Mouse (Mus musculus) bone marrow macrophage, adult 2 months (primary cell): ENCODE results near the gene P2rx4. TPM values are rescaled to one million over a fixed set of nuclear protein-coding genes. Genes with fewer than 3 reads are reported as not detected.
A peak's percentile ranks its signal among the peaks of the same experiment; 100 is the strongest.

ENCODE experiments used
- H3K27ac ChIP-seq: 2 replicates; pipeline ENCODE4 v1.5.1; 2012; ENCODE audit warnings: low read depth, low read length; ENCODE audit not compliant: insufficient read depth
- H3K4me1 ChIP-seq: 2 replicates; pipeline ENCODE4 v1.6.1; 2012; ENCODE audit warnings: low read length; ENCODE audit not compliant: control insufficient read depth, insufficient read depth
- H3K4me3 ChIP-seq: 2 replicates; pipeline ENCODE4 v1.5.1; 2012; ENCODE audit warnings: mild to moderate bottlenecking, low read length, moderate library complexity; ENCODE audit not compliant: insufficient read depth
- CTCF ChIP-seq: IDR thresholded peaks from 2 replicates; pipeline ENCODE4 v1.5.1; 2012; ENCODE audit warnings: low read depth, mild to moderate bottlenecking, low read length, moderate library complexity
- POLR2A ChIP-seq: IDR thresholded peaks from 2 replicates; pipeline ENCODE4 v1.6.1; 2012; ENCODE audit warnings: mild to moderate bottlenecking, low read depth, low read length, borderline replicate concordance
- polyA plus RNA-seq: library from polyadenylated mRNA; stranded (reverse); fragments of >200 nt; gene quantifications from 2 replicates; pipeline ENCODE4 v1.2.4, GENCODE M21; 2012; ENCODE audit not compliant: missing spikeins, insufficient read depth, insufficient read length

P2rx4 gene
- polyA plus RNA-seq, 1 experiment: 497 TPM

- Histone ChIP-seq H3K27ac (no peak overlapping the region), H3K4me1 (peaks cover 32% of the 10 kb centered on the region), H3K4me3 (no peak overlapping the region)
- TF ChIP-seq POLR2A: no peak
- no peak for TF ChIP-seq CTCF
These were observed 66.4 kb downstream of the P2rx4 start for GRCm38 (mm10) chr5:122773756-122774155.

DNA sequence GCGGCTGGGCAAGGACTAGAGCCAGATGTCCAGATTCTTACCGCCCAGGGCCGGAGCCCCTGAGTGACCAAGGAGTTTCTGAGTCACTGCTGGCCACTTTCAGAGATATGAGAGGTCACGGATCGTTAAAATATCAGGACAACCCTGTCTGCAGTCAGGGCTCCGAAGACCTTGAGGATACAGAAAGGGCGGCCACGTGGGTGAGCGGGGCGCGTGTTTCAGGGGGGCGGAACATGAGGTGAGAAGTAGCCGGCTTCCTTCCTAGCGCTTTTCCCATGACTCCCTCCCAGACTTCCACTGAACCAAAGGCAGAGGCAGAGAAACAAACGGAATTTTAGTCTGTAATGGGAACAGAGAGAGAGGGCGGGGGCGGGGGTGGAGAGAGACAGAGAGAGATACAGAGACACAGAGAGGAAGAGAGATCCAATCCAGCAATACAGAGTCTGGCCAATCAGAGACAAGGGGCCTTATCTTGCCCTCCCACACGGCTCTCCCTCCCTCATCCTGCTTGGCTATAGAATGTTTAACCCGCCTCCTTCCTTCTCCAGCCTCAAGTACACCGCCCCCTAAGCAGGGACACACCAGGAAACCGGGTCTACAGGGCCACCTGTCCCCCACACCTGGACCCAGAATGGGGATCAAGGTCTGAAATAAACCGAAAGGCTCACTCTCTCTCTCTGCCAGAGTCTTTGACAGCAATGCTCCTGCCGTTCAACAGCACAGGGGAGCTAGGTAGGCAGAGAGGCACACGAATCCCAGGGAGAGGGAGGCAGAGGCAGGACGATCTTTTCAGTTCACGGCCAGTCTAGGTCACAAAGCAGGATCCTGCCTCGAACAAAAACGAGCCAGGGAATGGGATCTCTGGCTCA lies 67.6 kb downstream of the P2rx4 start:
- peaks cover 23% of the 10 kb centered on the region for H3K4me1 ChIP-seq
- TF ChIP-seq CTCF (no peak), POLR2A (no peak)
- H3K27ac ChIP-seq: no peak overlapping the region
- H3K4me3 ChIP-seq: no peak overlapping the region

- Histone ChIP-seq H3K4me1 (peaks cover 22% of the 10 kb centered on the region), H3K27ac (no peak overlapping the region), H3K4me3 (no peak overlapping the region)
- no peak for TF ChIP-seq CTCF
- no peak for TF ChIP-seq POLR2A
These were observed 68.4 kb downstream of the P2rx4 start for GRCm38 (mm10) chr5:122775646-122776286.

DNA sequence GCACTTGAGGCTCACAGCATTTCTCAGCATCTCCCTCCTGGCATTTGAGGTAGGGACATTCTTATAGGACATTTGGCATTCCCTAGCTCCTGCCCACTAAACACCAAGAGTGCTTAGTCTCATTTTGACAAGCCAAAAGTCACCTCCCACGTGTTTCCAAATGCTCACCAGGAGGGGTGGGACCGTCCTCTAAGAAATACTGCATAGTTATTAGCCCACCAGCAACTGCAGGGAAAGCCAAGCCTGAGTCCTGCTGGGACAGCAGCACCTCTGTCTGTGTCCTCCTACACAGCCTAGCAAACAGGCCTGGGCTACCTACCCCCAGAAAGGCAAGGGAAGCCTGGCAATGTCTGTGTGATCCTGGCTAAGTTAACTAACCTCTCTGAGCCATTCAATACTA lies 70.0 kb downstream of the P2rx4 start:
- H3K4me1 ChIP-seq: peaks cover 16% of the 10 kb centered on the region
- H3K4me3 ChIP-seq: peak overlapping the region; percentile 97
- H3K27ac ChIP-seq: peak overlapping the region; percentile 98
- TF ChIP-seq POLR2A (no peak), CTCF (no peak)

- Histone ChIP-seq H3K4me3 (peak overlapping the region; percentile 97), H3K27ac (peak overlapping the region; percentile 98), H3K4me1 (peaks cover 16% of the 10 kb centered on the region; the same call in 1 of the 2 replicates)
- 0 out of 2 replicates have a peak, but pooled peaks have one; percentile 4 for TF ChIP-seq CTCF
- no peak for TF ChIP-seq POLR2A
These were observed 71.2 kb downstream of the P2rx4 start for GRCm38 (mm10) chr5:122778231-122779226.

Other genes with a start within 250 kb of the P2rx4 start
- 57.0 and 57.2 TPM in 2 replicates for gene Atp2a2, start 205.3 kb upstream of the P2rx4 start, polyA plus RNA-seq
- gene Ift81, start 93.0 kb upstream of the P2rx4 start, polyA plus RNA-seq: 7.7 and 8.5 TPM in 2 replicates
- 78.0 and 80.3 TPM in 2 replicates for gene P2rx7, start 63.6 kb upstream of the P2rx4 start, polyA plus RNA-seq
- gene Camkk2, start 71.9 kb downstream of the P2rx4 start, polyA plus RNA-seq: 65.3 and 69.5 TPM in 2 replicates
- 170 and 221 TPM in 2 replicates for gene Anapc5, start 113.8 kb downstream of the P2rx4 start, polyA plus RNA-seq
- 30.3 and 33.2 TPM in 2 replicates for gene Rnf34, start 142.5 kb downstream of the P2rx4 start, polyA plus RNA-seq